Mouse (Mus musculus): ENCODE measurements around the gene Gm21671.
"Not testable (repeated sequence)": the region's sequence is repeated elsewhere in the genome, so short reads cannot be mapped to it uniquely, and the experiment has no call there.

The Gm21671 gene

DNA sequence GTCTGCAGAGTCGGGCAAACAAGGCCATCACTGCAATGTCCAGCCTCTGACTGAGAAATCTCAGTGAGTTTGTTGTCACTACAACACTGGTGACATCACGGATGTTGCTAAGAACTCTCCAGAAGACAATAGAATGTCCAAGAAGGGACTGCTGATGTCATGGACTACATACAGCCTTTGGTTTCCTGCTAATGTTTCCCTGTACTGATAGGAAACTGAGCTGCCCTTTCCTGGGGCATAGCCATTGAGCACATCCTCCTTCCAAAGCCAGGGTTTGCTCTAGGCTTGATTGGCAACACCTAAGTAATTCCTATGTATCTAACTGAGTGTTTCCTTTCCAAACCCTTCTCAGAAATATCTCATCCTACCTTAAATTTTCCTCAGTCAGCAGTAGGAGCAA, at the start of gene Gm21671:
Gm21671 (minus strand) TSS at position 101 of the 400 bp plus-strand sequence.
- in situ Hi-C loops (cut with MboI; ENCODE audit: low sequenced_read_pairs), result not testable (repeated sequence)

DNA sequence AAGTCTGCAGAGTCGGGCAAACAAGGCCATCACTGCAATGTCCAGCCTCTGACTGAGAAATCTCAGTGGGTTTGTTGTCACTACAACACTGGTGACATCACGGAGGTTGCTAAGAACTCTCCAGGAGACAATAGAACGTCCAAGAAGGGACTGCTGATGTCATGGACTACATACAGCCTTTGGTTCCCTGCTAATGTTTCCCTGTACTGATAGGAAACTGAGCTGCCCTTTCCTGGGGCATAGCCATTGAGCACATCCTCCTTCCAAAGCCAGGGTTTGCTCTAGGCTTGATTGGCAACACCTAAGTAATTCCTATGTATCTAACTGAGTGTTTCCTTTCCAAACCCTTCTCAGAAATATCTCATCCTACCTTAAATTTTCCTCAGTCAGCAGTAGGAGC, 34.3 kb upstream of the Gm21671 start, which contains the start of gene Gm21698:
Gm21698 (minus strand) TSS at position 101 of the 400 bp plus-strand sequence.
- in situ Hi-C loops (cut with MboI; ENCODE audit: low sequenced_read_pairs), result not testable (repeated sequence)

DNA sequence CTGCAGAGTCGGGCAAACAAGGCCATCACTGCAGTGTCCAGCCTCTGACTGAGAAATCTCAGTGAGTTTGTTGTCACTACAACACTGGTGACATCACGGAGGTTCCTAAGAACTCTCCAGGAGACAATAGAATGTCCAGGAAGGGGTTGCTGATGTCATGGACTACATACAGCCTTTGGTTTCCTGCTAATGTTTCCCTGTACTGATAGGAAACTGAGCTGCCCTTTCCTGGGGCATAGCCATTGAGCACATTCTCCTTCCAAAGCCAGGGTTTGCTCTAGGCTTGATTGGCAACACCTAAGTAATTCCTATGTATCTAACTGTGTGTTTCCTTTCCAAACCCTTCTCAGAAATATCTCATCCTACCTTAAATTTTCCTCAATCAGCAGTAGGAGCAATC, 18.3 kb upstream of the Gm21671 start, which contains the start of gene Gm21680:
Gm21680 (minus strand) TSS at position 101 of the 400 bp plus-strand sequence.
- in situ Hi-C loops (cut with MboI; ENCODE audit: low sequenced_read_pairs), result not testable (repeated sequence)

DNA sequence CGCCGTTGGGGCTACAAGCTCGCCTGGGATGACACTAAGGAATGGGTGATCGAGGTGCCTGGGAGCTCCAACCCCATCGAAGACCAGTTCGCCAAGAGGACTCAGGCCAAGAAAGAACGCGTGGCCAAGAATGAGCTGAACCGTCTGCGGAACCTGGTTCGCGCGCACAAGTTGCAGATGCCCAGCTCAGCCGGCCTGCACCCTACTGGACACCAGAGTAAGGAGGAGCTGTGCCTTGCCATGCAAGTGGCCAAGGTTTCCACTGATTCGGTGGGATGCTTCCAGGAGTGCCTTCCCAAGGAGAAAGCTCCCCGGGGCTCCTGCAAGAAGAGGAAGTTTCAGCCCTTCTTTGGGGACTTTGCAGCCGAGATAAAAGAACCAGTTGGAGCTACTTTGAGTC, 2.8 kb upstream of the Gm21671 start:
- in situ Hi-C loops (cut with MboI; ENCODE audit: low sequenced_read_pairs), result not testable (repeated sequence)

DNA sequence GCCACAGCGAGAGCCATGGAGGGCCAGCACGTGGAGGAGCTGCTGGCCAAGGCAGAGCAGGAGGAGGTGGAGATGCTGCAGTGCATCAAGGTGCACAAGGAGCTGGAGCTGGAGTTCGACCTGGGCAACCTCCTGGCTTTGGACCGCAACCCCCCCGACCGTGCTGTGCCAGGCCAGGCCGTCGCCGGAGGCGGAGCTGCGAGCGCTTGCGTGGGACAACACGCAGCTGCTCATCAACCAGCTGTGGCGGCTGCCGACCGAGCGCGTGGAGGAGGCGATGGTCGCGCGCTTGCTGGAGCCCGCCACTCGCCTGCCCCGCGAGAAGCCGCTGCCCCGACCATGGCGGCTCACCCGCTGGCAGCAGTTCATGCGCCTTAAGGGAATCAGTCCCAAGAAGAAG, 2.4 kb upstream of the Gm21671 start:
- in situ Hi-C loops (cut with MboI; ENCODE audit: low sequenced_read_pairs), result not testable (repeated sequence)

DNA sequence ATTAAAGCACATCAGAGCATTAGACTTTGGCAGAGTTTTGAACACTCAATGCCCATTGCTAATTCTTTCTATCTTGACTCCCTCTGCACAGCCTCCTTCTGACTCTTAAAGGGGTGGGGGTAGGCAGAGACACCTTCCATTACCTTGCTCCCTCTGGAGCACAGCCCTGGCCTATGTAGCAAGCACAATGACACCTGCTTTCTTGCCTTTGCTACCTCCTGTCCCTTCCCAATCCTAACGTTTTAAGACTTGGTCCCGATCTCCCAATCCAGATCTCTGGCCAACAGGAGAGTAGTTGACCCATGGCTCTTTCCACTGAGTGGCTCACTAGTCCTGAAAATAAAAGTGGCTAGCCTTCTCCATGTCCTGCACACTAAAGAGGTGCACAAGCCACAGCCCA, 8.8 kb downstream of the Gm21671 start:
- in situ Hi-C loops (cut with MboI; ENCODE audit: low sequenced_read_pairs), result not testable (repeated sequence)

DNA sequence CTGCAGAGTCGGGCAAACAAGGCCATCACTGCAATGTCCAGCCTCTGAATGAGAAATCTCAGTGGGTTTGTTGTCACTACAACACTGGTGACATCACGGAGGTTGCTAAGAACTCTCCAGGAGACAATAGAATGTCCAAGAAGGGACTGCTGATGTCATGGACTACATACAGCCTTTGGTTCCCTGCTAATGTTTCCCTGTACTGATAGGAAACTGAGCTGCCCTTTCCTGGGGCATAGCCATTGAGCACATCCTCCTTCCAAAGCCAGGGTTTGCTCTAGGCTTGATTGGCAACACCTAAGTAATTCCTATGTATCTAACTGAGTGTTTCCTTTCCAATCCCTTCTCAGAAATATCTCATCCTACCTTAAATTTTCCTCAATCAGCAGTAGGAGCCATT, 11.9 kb downstream of the Gm21671 start, which contains the start of gene Gm21663:
Gm21663 (minus strand) TSS at position 101 of the 400 bp plus-strand sequence.
- in situ Hi-C loops (cut with MboI; ENCODE audit: low sequenced_read_pairs), result not testable (repeated sequence)
